Mouse (Mus musculus) CH12.LX (cell line): ENCODE data around the gene Inpp4b. TPM values are rescaled to one million over a fixed set of nuclear protein-coding genes. Genes with fewer than 3 reads are reported as not detected.

Source experiments
- DNase-seq: peaks from one replicate; pipeline ENCODE4 v3.0.0-alpha.2; 2013; ENCODE audit errors: extremely low read depth
- H3K27ac ChIP-seq: 2 replicates; pipeline ENCODE4 v1.5.1; 2012; ENCODE audit warnings: low read depth, mild to moderate bottlenecking, control low read depth, moderate library complexity; ENCODE audit not compliant: insufficient read depth
- H3K27me3 ChIP-seq: replicated peaks from 2 replicates; pipeline ENCODE3; 2012; ENCODE audit warnings: inconsistent platforms
- H3K36me3 ChIP-seq, 2 experiments: replicated peaks in 1 of 2; 2 replicates each; pipeline versions ENCODE3 to v1.6.1; 2012; ENCODE audit warnings: inconsistent platforms in 1 of 2, low read length in 1 of 2, mild to moderate bottlenecking in 1 of 2, mixed read lengths in 1 of 2, moderate library complexity in 1 of 2; ENCODE audit not compliant: control insufficient read depth in 1 of 2, insufficient read depth in 1 of 2
- H3K4me1 ChIP-seq, 2 experiments: 2 replicates each; pipeline ENCODE4 v1.6.1; 2012; ENCODE audit warnings: inconsistent platforms in 1 of 2, moderate library complexity in 1 of 2; ENCODE audit not compliant: insufficient read depth in 2 of 2, control insufficient read depth in 1 of 2
- H3K4me2 ChIP-seq: 2 replicates; pipeline ENCODE4 v1.6.1; 2012; ENCODE audit warnings: low read depth, mild to moderate bottlenecking, control low read depth; ENCODE audit not compliant: poor library complexity, insufficient read depth, severe bottlenecking
- H3K4me3 ChIP-seq, 3 experiments: fragments of 150-350 bp in 1 of 3; sonication (generic) in 1 of 3; replicated peaks in 1 of 3; 2 replicates each; pipeline versions ENCODE3 to v1.5.1; 2011 to 2012; ENCODE audit warnings: low read depth in 2 of 3, low read length in 2 of 3, mild to moderate bottlenecking in 2 of 3, moderate library complexity in 2 of 3, control low read depth in 1 of 3, improper control_type of control experiment in 1 of 3, inconsistent platforms in 1 of 3, mixed read lengths in 1 of 3; ENCODE audit not compliant: poor library complexity in 1 of 3
- H3K79me2 ChIP-seq: replicated peaks from 2 replicates; pipeline ENCODE4 v1.6.1; 2012; ENCODE audit warnings: mild to moderate bottlenecking, moderate library complexity; ENCODE audit not compliant: control insufficient read depth, poor library complexity, insufficient read depth, severe bottlenecking; ENCODE audit errors: extremely low read depth
- H3K9ac ChIP-seq: 2 replicates; pipeline ENCODE4 v1.6.1; 2012; ENCODE audit warnings: low read depth, mild to moderate bottlenecking, control low read depth, moderate library complexity; ENCODE audit not compliant: insufficient read depth
- H3K9me3 ChIP-seq: replicated peaks from 2 replicates; pipeline ENCODE3; 2012; ENCODE audit warnings: low read length, inconsistent platforms, mixed read lengths
- CHD1 ChIP-seq: IDR thresholded peaks from 2 replicates; pipeline ENCODE4 v1.6.1; 2012; ENCODE audit warnings: low read depth, low read length, improper control_type of control experiment, inconsistent platforms
- CHD2 ChIP-seq: IDR thresholded peaks from 2 replicates; pipeline ENCODE4 v1.6.1; 2011; ENCODE audit warnings: low read length, improper control_type of control experiment
- CTCF ChIP-seq, 2 experiments: IDR thresholded peaks in 1 of 2; conservative IDR thresholded peaks in 1 of 2; 2 replicates each; pipeline ENCODE4 v1.5.1; 2011 to 2012; ENCODE audit warnings: low read depth in 2 of 2, low read length in 2 of 2, improper control_type of control experiment in 1 of 2, inconsistent platforms in 1 of 2, mild to moderate bottlenecking in 1 of 2, moderate library complexity in 1 of 2
- E2F4 ChIP-seq: IDR thresholded peaks from 2 replicates; pipeline ENCODE4 v1.6.1; 2011; ENCODE audit warnings: low read depth, low read length, improper control_type of control experiment; ENCODE audit not compliant: insufficient replicate concordance
- EP300 ChIP-seq: IDR thresholded peaks from 2 replicates; pipeline ENCODE4 v1.6.1; 2011; ENCODE audit warnings: low read length, improper control_type of control experiment
- ETS1 ChIP-seq: conservative IDR thresholded peaks from 2 replicates; pipeline ENCODE4 v1.6.1; 2012; ENCODE audit warnings: low read depth, mild to moderate bottlenecking, inconsistent platforms, low read length, improper control_type of control experiment, moderate library complexity
- HCFC1 ChIP-seq: IDR thresholded peaks from 2 replicates; pipeline ENCODE4 v1.6.1; 2012; ENCODE audit warnings: low read depth, mild to moderate bottlenecking, inconsistent platforms, low read length, improper control_type of control experiment
- JUN ChIP-seq: IDR thresholded peaks from 2 replicates; pipeline ENCODE4 v1.6.1; 2011; ENCODE audit warnings: low read depth, mild to moderate bottlenecking, low read length, improper control_type of control experiment, moderate library complexity; ENCODE audit not compliant: insufficient read depth
- JUND ChIP-seq: conservative IDR thresholded peaks from 2 replicates; pipeline ENCODE4 v1.6.1; 2011; ENCODE audit warnings: low read depth, low read length, improper control_type of control experiment
- MAFK ChIP-seq: IDR thresholded peaks from 2 replicates; pipeline ENCODE4 v1.6.1; 2011; ENCODE audit warnings: low read length, improper control_type of control experiment; ENCODE audit not compliant: insufficient replicate concordance
- MAX ChIP-seq: IDR thresholded peaks from 2 replicates; pipeline ENCODE4 v1.6.1; 2011; ENCODE audit warnings: low read length, improper control_type of control experiment
- MYC ChIP-seq: IDR thresholded peaks from 2 replicates; pipeline ENCODE4 v1.6.1; 2011; ENCODE audit warnings: low read depth, mild to moderate bottlenecking, improper control_type of control experiment, low read length
- NELFE ChIP-seq: IDR thresholded peaks from 2 replicates; pipeline ENCODE4 v1.6.1; 2011; ENCODE audit warnings: low read depth, low read length, improper control_type of control experiment
- NRF1 ChIP-seq: IDR thresholded peaks from 2 replicates; pipeline ENCODE4 v1.6.1; 2014; ENCODE audit warnings: low read depth, mild to moderate bottlenecking, inconsistent platforms, low read length, improper control_type of control experiment, moderate library complexity
- POLR2AphosphoS2 ChIP-seq: IDR thresholded peaks from 2 replicates; pipeline ENCODE4 v1.6.1; 2011; ENCODE audit warnings: low read depth, low read length, improper control_type of control experiment
- RCOR1 ChIP-seq: conservative IDR thresholded peaks from 2 replicates; pipeline ENCODE4 v1.6.1; 2012; ENCODE audit warnings: low read depth, mild to moderate bottlenecking, inconsistent platforms, low read length, improper control_type of control experiment
- SIN3A ChIP-seq: IDR thresholded peaks from 2 replicates; pipeline ENCODE4 v1.6.1; 2012; ENCODE audit warnings: low read length, improper control_type of control experiment, inconsistent platforms
- SMC3 ChIP-seq: IDR thresholded peaks from 2 replicates; pipeline ENCODE4 v1.6.1; 2011; ENCODE audit warnings: low read depth, low read length, improper control_type of control experiment
- TBP ChIP-seq: conservative IDR thresholded peaks from 2 replicates; pipeline ENCODE4 v1.6.1; 2011; ENCODE audit warnings: low read depth, low read length, improper control_type of control experiment
- TCF12 ChIP-seq: IDR thresholded peaks from 2 replicates; pipeline ENCODE4 v1.6.1; 2014; ENCODE audit warnings: low read depth, mild to moderate bottlenecking, inconsistent platforms, low read length, improper control_type of control experiment
- UBTF ChIP-seq: IDR thresholded peaks from 2 replicates; pipeline ENCODE4 v1.6.1; 2012; ENCODE audit warnings: low read depth, mild to moderate bottlenecking, inconsistent platforms, low read length, improper control_type of control experiment, moderate library complexity
- USF2 ChIP-seq: conservative IDR thresholded peaks from 2 replicates; pipeline ENCODE4 v1.6.1; 2011; ENCODE audit warnings: low read depth, low read length, improper control_type of control experiment
- ZC3H11A ChIP-seq: IDR thresholded peaks from 2 replicates; pipeline ENCODE4 v1.6.1; 2012; ENCODE audit warnings: low read depth, mild to moderate bottlenecking, inconsistent platforms, low read length, improper control_type of control experiment
- ZMIZ1 ChIP-seq: IDR thresholded peaks from 2 replicates; pipeline ENCODE4 v1.6.1; 2012; ENCODE audit warnings: low read depth, mild to moderate bottlenecking, inconsistent platforms, low read length, improper control_type of control experiment
- ZNF384 ChIP-seq: IDR thresholded peaks from 2 replicates; pipeline ENCODE4 v1.6.1; 2012; ENCODE audit warnings: low read depth, low read length, improper control_type of control experiment, inconsistent platforms
- dilution Hi-C: fragments of 300-500 bp; cut with MboI; formaldehyde crosslinking; loops from 2 replicates; pipeline ENCODE4 v1.14.3; 2020; ENCODE audit warnings: low sequenced_read_pairs; ENCODE audit not compliant: extremely low pct_unique_long_range_greater_than_20kb, extremely low pct_ligation_motif_present
- in situ Hi-C: fragments of 300-500 bp; cut with MboI; formaldehyde crosslinking; loops from 3 replicates; pipeline ENCODE4 v1.14.3; 2019; ENCODE audit warnings: low sequenced_read_pairs, low pct_ligation_motif_present, low pct_unique_long_range_greater_than_20kb, mixed read lengths
- polyA plus RNA-seq: library from polyadenylated mRNA; unstranded; fragments of >175 nt; gene quantifications from 2 replicates; pipeline ENCODE4 v1.2.1, GENCODE M21; 2012; ENCODE audit warnings: low read depth; ENCODE audit not compliant: insufficient read length
- total RNA-seq, 2 experiments: library from RNA; depleted of rRNA; stranded (reverse); fragments of 300-350 nt in 1 of 2; fragments of >200 nt in 1 of 2; gene quantifications; 2 replicates each; pipeline ENCODE4 v1.2.3; 2012 to 2014

Inpp4b gene
- total and polyA plus RNA-seq, 3 experiments: 3.0 to 4.9 (median 3.4) TPM

DNA sequence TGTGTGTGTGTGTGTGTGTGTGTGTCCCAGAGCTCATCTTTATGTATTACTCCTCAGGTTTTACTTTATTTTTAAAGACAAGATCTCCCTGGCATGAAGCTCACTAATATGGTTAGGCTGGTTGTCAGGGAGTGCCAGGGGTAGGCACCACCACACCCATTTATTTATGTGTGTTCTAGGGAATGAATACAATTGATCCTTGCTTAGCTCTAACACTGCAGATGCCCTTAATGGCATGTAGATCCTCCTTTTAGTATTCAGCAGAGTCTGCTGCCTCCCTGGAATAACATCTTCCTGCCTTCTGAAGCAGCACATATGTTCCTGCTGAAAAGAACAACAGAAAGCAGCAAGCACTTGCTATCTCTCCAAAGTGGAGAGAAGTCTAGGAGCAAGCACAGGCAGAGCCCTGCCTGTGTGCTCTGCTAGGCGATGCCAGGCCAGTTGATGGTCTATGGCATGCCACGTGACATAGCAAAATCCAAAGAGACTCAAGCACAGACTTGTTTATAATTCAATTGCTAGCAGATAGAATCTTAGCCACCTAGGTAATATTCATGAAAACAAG, 415.3 kb downstream of the Inpp4b start (continued):
- TF ChIP-seq NELFE (no peak), POLR2AphosphoS2 (no peak)
- TF ChIP-seq, all 38 proteins: peak for 0

DNA sequence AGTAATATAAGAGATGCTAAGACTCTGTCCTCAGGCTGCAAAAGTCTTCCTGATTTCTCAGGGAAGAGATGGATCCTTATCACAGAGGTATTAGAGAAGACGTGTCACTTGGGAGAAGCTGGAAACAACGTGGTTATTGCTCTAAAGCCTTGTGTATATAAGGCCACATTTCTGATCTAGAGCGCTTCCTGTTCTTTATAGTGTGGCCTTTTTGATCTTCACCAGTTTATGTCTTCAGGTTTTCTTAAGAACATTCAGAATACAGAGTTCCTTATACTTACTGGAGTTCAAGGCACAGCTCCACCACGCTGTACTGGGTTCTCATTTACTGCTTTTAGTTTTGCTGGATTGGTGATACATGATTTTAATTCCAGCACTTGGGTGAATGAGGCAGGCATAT, 419.1 kb downstream of the Inpp4b start:
- Histone ChIP-seq H3K36me3 (no peaks in the 10 kb centered on the region), H3K4me2 (no peak overlapping the region), H3K27ac (no peak overlapping the region), H3K79me2 (no peaks in the 10 kb centered on the region), H3K4me3 (no peak overlapping the region), H3K9me3 (no peaks in the 10 kb centered on the region), H3K27me3 (no peaks in the 10 kb centered on the region), H3K9ac (no peak overlapping the region), H3K4me1 (peaks cover 7 to 9% of the 10 kb centered on the region in 2 experiments; a peak in 3 of 4 replicates)
- in situ Hi-C loops: no loop called here
- TF ChIP-seq MAFK: no peak
- no peak for TF ChIP-seq ZC3H11A
- TF ChIP-seq HCFC1: no peak
- TF ChIP-seq JUND: no peak
- TF ChIP-seq TCF12: no peak
- no peak for DNase-seq
- dilution Hi-C loops: no loop called here

DNA sequence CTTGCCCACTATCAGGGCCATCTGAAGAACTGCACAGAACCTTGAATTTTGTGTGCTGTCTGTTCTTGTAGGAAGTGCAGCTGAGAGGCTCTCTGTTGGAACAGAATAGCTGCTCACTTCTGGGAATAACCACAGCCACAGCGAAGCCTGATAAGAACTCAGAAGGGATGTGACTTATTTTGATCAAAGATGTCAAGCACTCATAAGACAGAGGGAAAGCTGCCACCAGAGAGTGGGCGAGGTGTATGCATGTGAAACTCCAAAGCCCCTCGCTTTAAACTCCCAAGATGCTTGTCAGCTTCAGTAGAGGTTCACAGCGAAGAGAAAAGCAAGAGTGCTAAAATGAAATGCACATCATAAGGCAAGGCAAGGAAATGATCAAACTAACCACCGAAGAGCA, 423.7 kb downstream of the Inpp4b start:
- in situ Hi-C loops (no loop called here), dilution Hi-C loops (no loop called here)
- Histone ChIP-seq H3K4me1 (peaks cover 0 to 26% of the 10 kb centered on the region in 2 experiments; a peak in 2 of 4 replicates), H3K9ac (no peak overlapping the region), H3K79me2 (no peaks in the 10 kb centered on the region), H3K36me3 (no peaks in the 10 kb centered on the region), H3K9me3 (no peaks in the 10 kb centered on the region), H3K27ac (no peak overlapping the region), H3K4me2 (no peak overlapping the region), H3K4me3 (no peak overlapping the region), H3K27me3 (no peaks in the 10 kb centered on the region)
- TF ChIP-seq E2F4 (no peak), MYC (no peak), MAX (no peak), RCOR1 (no peak), JUN (no peak), ETS1 (no peak), EP300 (no peak), ZNF384 (no peak), CTCF (conservative IDR thresholded peaks at IDR 0.05 in 1 of 2, IDR thresholded peaks at IDR 0.05 in 1 of 2; ENCODE audit: low read depth in 2 of 2, low read length in 2 of 2) (no peak), TBP (no peak), SMC3 (no peak), UBTF (no peak), SIN3A (no peak), CHD1 (no peak), ZMIZ1 (no peak), ZC3H11A (no peak), TCF12 (no peak), NRF1 (no peak), CHD2 (no peak), USF2 (no peak)
- no peak for DNase-seq
